Mouse (Mus musculus) hindbrain, embryonic 13.5 days (tissue): Measurements from ENCODE around the gene Gltpd2. TPM values are rescaled to one million over a fixed set of nuclear protein-coding genes. Genes with fewer than 3 reads are reported as not detected.

Source experiments
- ATAC-seq: fragments of 200-750 bp; cut with Nextera tagmentation; 2 replicates; pipeline ENCODE4 v1.8.0; 2017; ENCODE audit warnings: moderate TSS enrichment; ENCODE audit not compliant: low FRiP score
- H3K27ac ChIP-seq: fragments of 300-500 bp; sonication (generic); 2 replicates; pipeline ENCODE4 v1.5.1; 2015; ENCODE audit warnings: inconsistent platforms, mild to moderate bottlenecking, moderate library complexity
- H3K27me3 ChIP-seq: fragments of 300-500 bp; sonication (generic); 2 replicates; pipeline ENCODE4 v1.6.1; 2015; ENCODE audit warnings: mild to moderate bottlenecking, inconsistent platforms
- H3K36me3 ChIP-seq: fragments of 300-500 bp; sonication (generic); 2 replicates; pipeline ENCODE4 v1.6.1; 2015; ENCODE audit warnings: mild to moderate bottlenecking, inconsistent platforms
- H3K4me1 ChIP-seq: fragments of 300-500 bp; sonication (generic); replicated peaks from 2 replicates; pipeline ENCODE4 v1.6.1; 2015; ENCODE audit warnings: inconsistent platforms
- H3K4me2 ChIP-seq: fragments of 300-500 bp; sonication (generic); 2 replicates; pipeline ENCODE4 v1.6.1; 2015; ENCODE audit warnings: inconsistent platforms, mild to moderate bottlenecking, moderate library complexity
- H3K4me3 ChIP-seq: fragments of 300-500 bp; sonication (generic); 2 replicates; pipeline ENCODE4 v1.5.1; 2015; ENCODE audit warnings: mild to moderate bottlenecking, inconsistent platforms
- H3K9ac ChIP-seq: fragments of 300-500 bp; sonication (generic); 2 replicates; pipeline ENCODE4 v1.6.1; 2015; ENCODE audit warnings: mild to moderate bottlenecking, inconsistent platforms
- H3K9me3 ChIP-seq: fragments of 300-500 bp; sonication (generic); 2 replicates; pipeline ENCODE4 v1.6.1; 2016; ENCODE audit warnings: inconsistent platforms
- WGBS: fragments of 180-500 bp; shearing (Covaris S2); methylation state at CpG from one replicate; pipeline ENCODE4 v1.1.7; 2015; 5-methylcytosine and 5-hydroxymethylcytosine counted together
- polyA plus RNA-seq: library from polyadenylated mRNA; unstranded; fragments of >200 nt; fragmentation: Nextera tagmentation; extraction: Ambion mirVana; gene quantifications from 2 replicates; pipeline ENCODE4 v1.2.1, GENCODE M21; 2015

Gene Gltpd2
- polyA plus RNA-seq, 1 experiment from 2014 or later, result 0.29 TPM

DNA sequence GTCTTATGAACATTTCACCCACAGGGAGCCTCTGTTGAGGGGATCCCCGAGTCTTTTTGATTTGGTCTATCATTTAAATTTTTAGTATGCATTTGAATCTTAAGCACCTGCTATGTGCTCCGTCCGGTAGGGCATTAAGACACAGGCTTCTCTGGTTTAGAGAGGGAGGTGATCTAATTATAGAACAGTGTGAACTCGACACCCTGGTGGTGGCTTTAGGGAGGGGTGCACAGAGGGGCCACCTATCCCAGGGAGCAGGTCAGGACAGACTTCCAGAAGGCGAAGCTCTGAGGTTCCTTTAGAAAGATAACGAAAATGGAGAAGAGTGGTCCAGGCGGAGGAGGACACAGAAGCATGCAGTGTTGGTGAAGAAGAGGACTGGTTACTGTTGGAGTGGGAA is 25.5 kb downstream of the Gltpd2 start:
- H3K9me3 ChIP-seq, result no peaks in the 10 kb centered on the region
- H3K27ac ChIP-seq, result no peak overlapping the region
- peaks cover 24% of the 10 kb centered on the region for H3K27me3 ChIP-seq
- no peak overlapping the region for H3K4me2 ChIP-seq
- 75% methylated on average over 7 of the region's 7 CpGs for WGBS
- H3K9ac ChIP-seq, result no peak overlapping the region
- no peaks in the 10 kb centered on the region for H3K36me3 ChIP-seq
- ATAC-seq, result no peak
- no peak overlapping the region for H3K4me3 ChIP-seq
- peaks cover 11% of the 10 kb centered on the region for H3K4me1 ChIP-seq

DNA sequence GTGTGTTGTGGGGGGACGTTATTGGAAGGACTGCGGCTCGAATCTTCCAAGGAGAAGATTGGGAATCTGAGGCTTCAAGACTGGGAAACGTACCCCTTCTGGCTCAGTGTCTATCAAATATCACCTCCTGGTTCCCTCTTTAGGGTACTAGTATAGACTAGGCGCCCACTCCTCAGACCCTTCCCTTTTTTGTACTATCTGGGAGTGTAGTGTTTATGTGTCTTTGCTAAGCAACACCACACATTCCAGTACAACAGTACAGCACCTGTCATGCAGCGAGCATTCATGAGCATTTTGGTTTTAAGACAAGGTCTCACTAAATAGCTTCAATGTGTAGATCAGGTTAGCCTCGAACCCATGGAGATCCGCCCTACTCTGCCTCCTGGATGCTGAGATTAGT is 32.5 kb downstream of the Gltpd2 start:
- Histone ChIP-seq H3K27me3 (peaks cover 10% of the 10 kb centered on the region; the same call in 1 of the 2 replicates), H3K4me1 (peaks cover 7% of the 10 kb centered on the region), H3K9me3 (no peaks in the 10 kb centered on the region), H3K4me2 (no peak overlapping the region), H3K27ac (no peak overlapping the region), H3K9ac (no peak overlapping the region), H3K4me3 (no peak overlapping the region), H3K36me3 (no peaks in the 10 kb centered on the region)
- no peak for ATAC-seq
- 89% methylated on average over 8 of the region's 8 CpGs for WGBS

DNA sequence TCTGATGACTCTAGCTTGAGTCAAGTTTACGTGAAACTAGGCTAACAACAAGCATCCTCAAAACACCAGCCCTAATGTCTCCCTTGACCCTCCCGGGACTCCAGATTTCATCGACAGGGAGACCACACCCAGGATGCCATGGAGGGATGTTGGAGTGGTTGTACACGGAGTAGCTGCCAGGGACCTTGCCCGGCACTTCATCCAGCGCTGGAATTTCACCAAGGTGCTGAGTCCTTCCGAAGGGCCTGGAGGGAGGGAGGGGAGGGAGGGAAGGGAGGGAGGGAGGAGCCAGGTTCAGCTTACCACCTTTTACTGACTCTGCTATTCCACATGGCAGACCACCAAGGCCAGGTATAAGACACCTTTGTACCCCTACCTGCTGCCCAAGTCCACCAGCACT is 34.9 kb downstream of the Gltpd2 start:
- Histone ChIP-seq H3K4me2 (no peak overlapping the region), H3K4me1 (peaks cover 7% of the 10 kb centered on the region), H3K36me3 (0 out of 2 replicates have a peak, but pooled peaks cover 3% of the 10 kb centered on the region), H3K4me3 (no peak overlapping the region), H3K9ac (no peak overlapping the region), H3K27ac (no peak overlapping the region), H3K27me3 (peaks cover 10% of the 10 kb centered on the region; the same call in 1 of the 2 replicates), H3K9me3 (no peaks in the 10 kb centered on the region)
- WGBS, result 25% methylated on average over 6 of the region's 7 CpGs
- ATAC-seq, result no peak

DNA sequence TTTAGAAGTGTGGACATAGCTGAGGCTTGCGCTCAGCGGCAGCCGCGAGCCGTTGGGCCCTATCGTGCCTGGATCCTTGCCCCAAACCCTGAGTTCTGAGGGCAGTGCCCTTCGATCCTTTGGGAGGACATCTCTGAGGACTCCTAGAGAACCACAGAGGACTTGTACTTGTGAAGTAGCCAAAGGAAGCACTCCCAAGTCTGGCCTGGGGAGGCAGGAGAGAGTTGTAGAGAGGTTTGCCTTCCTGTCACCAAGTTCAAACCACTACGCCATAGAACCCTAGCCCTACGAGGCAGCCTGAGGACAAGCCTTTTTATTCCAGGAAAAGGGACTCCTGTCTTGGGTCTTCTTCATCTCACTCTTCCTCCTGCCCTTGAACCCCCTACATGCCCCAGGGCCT is 38.5 kb downstream of the Gltpd2 start:
- 0 out of 2 replicates have a peak, but pooled peaks cover 3% of the 10 kb centered on the region for H3K36me3 ChIP-seq
- ATAC-seq, result no peak
- WGBS, result 97% methylated on average over 9 of the region's 9 CpGs
- no peak overlapping the region for H3K4me3 ChIP-seq
- H3K27me3 ChIP-seq, result 0 out of 2 replicates have a peak, but pooled peaks cover 6% of the 10 kb centered on the region
- no peak overlapping the region for H3K27ac ChIP-seq
- no peak overlapping the region for H3K4me2 ChIP-seq
- H3K4me1 ChIP-seq, result peaks cover 15% of the 10 kb centered on the region
- no peak overlapping the region for H3K9ac ChIP-seq
- H3K9me3 ChIP-seq, result no peaks in the 10 kb centered on the region

DNA sequence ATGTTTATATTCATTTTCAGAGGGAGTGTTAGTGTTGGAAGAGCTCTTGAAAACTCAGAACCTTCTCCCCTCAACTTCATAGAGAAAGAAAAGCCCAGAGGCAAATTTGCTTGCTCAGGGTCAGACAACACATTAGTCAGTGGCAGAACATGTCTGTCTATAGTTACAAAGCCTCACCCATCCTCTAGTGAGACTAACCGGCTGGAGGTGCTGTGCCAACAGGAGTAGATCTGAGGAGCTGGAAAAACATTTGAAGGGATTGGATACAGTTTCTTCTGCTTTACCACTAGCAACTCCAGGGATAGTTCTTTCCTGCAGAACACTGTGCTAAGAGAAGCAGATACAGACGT is 42.9 kb downstream of the Gltpd2 start:
- Histone ChIP-seq H3K27me3 (no peaks in the 10 kb centered on the region), H3K4me2 (peak overlapping the region; percentile 94), H3K9ac (peak overlapping the region; percentile 92), H3K36me3 (0 out of 2 replicates have a peak, but pooled peaks cover 3% of the 10 kb centered on the region), H3K9me3 (no peaks in the 10 kb centered on the region), H3K4me3 (peak overlapping the region; percentile 95), H3K4me1 (peaks cover 42% of the 10 kb centered on the region), H3K27ac (peak overlapping the region; percentile 91)
- ATAC-seq, result no peak
- WGBS, result 2% methylated on average over 2 of the region's 2 CpGs

DNA sequence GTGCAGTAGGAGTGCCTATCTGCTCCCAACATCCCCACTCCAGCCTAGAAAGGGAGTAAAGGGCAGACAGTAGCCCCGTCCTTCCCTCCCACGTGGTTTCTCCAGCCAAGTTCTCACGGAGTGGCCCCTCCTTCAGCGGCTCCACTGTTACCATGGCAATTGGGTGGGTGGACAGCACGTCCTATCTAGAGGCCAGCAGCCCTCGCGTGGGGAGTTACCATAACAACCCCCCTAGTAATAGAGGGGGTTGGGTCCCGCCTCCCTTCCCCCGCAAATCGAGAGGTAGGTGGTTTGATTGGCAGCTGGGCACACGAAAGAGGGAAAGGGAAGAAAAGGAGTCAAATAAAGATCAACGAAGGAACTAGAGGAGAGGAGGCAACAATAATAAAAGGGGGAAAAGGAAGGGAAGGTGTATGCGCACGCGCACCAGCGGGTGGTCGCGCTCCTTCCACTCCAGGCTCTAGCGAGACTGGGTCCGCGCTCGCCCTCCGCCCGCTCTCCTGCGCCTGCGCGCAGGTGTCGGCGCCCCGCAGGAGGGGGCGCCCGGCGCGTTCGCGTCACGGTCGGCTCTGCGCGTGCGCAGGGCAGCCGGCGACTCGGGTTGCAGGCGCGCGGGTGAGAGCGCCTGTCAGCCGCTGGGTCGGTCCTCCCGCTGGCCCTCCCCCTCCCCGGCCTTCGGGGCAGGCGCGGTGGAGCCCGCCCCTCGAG is 43.4 kb downstream of the Gltpd2 start, which contains the start of gene Mink1:
TSS of gene Mink1 (plus strand) at position 595 of the 708 bp plus-strand sequence.
- Histone ChIP-seq H3K4me2 (peak within 1 kb of the TSS; percentile 94), H3K36me3 (0 out of 2 replicates have a peak, but pooled peaks cover 1% of the 10 kb centered on the region), H3K4me1 (peaks cover 47% of the 10 kb centered on the region), H3K9me3 (no peaks in the 10 kb centered on the region), H3K4me3 (peak within 1 kb of the TSS; percentile 95), H3K27me3 (no peaks in the 10 kb centered on the region), H3K27ac (peak within 1 kb of the TSS; percentile 91), H3K9ac (peak within 1 kb of the TSS; percentile 92)
- WGBS, result under 1% methylated on average over 47 of the region's 57 CpGs
- peak; percentile 95 for ATAC-seq

DNA sequence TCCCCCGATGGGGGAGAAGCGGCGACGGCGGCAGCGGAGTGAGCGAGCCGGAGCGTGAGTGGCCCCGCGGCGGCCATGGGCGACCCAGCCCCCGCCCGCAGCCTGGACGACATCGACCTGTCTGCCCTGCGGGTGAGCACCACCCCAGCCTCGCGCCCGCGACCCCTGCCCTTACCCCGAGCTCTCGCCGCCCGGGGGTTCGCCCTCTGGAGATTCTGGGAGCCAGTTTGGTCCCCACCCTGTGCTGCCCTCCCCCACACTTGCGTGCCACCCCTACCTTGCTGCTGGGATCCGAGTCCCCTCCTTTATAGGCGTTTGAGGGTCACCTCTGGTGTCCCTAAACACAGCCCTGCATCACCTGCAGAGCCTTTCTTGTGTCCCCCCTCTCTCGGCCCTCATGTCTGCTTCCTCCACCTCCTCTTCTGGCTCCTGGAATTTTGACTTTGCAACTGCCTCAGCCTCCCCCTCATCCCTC is 44.0 kb downstream of the Gltpd2 start:
- peak; percentile 49 for ATAC-seq
- H3K4me2 ChIP-seq, result peak overlapping the region; percentile 94
- H3K27me3 ChIP-seq, result no peaks in the 10 kb centered on the region
- H3K4me3 ChIP-seq, result peak overlapping the region; percentile 95
- no peaks in the 10 kb centered on the region for H3K9me3 ChIP-seq
- peaks cover 2% of the 10 kb centered on the region; the same call in 1 of the 2 replicates for H3K36me3 ChIP-seq
- 0% methylated on average over 8 of the region's 31 CpGs for WGBS
- peak overlapping the region; percentile 91 for H3K27ac ChIP-seq
- H3K4me1 ChIP-seq, result peaks cover 47% of the 10 kb centered on the region
- H3K9ac ChIP-seq, result peak overlapping the region; percentile 92

DNA sequence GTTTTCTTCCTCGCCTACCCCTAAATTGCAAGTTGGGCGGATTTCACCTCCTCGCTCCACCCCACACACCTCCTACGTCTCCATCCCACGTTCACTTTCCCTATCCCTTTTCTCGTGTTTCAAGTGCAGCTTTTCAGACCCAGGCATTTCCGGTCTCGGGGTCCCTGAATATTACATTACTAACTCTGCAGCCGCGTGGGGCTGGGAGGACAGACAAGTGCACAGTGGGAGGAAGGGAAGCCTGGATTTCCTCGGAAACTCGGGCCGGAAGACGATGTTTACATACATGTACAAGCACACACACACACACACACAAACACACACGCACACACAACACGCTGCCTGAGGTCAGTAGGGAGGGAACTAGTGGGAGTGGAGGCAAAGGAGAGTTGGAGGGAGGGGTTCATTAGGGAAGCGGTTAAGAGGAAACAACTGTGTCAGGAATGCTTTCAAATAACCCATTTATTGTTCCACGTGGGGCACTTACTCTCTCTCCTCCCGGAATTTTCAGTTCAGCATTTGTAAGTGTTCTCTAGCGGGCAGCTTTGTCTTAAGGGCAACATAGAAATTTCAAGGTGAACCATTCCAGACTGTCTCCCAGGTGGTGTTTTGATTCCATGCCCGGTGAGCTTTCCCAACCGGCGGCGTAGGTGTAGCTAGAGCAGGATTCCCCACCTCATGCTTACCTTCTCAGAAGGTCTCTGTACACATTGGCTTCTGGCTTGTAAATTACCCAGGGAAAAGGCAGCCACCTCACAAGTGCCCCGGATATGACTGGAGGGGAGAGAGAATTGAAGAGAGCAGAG is 44.7 kb downstream of the Gltpd2 start:
- H3K27me3 ChIP-seq, result no peaks in the 10 kb centered on the region
- H3K4me1 ChIP-seq, result peaks cover 47% of the 10 kb centered on the region
- H3K36me3 ChIP-seq, result peaks cover 5% of the 10 kb centered on the region; the same call in 1 of the 2 replicates
- ATAC-seq, result no peak
- WGBS, result 3% methylated on average over 25 of the region's 25 CpGs
- H3K9ac ChIP-seq, result peak overlapping the region; percentile 92
- no peaks in the 10 kb centered on the region for H3K9me3 ChIP-seq
- peak overlapping the region; percentile 94 for H3K4me2 ChIP-seq
- peak overlapping the region; percentile 91 for H3K27ac ChIP-seq
- H3K4me3 ChIP-seq, result peak overlapping the region; percentile 95

DNA sequence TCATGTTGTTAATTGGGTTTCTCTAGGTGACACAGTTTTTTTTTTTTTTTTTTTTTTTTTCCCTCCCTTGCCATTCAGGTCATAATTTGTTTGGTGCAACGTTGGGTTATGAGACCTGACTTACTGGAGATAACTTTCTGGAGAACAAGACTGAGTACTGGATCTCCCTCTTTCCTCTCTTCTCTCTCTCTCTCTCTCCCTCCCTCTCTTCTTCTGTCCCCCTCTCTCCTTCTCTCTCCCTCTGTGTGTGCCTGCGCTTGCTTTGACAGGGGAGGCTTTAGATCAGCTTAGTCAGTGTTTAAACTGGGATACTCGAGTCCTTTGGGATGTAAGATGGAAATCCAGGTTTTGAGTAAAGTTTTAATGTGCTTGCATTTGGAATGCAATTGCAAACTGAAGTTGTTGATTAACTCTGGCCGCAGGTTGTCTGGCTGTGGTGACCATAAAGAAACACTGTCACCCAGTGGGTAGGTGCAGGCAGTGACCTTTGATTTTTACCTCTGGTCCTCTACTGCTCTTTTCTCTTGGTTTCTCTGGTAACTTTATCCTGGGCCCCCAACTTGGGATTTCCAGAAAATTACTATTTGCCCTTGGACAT is 45.4 kb downstream of the Gltpd2 start:
- Histone ChIP-seq H3K27ac (peak overlapping the region; percentile 91; the same call in 1 of the 2 replicates), H3K36me3 (peaks cover 5% of the 10 kb centered on the region; the same call in 1 of the 2 replicates), H3K9me3 (no peaks in the 10 kb centered on the region), H3K4me1 (peaks cover 47% of the 10 kb centered on the region), H3K9ac (peak overlapping the region; percentile 92), H3K27me3 (no peaks in the 10 kb centered on the region), H3K4me3 (peak overlapping the region; percentile 95), H3K4me2 (peak overlapping the region; percentile 94)
- WGBS, result 43% methylated on average over 4 of the region's 4 CpGs
- ATAC-seq, result no peak

DNA sequence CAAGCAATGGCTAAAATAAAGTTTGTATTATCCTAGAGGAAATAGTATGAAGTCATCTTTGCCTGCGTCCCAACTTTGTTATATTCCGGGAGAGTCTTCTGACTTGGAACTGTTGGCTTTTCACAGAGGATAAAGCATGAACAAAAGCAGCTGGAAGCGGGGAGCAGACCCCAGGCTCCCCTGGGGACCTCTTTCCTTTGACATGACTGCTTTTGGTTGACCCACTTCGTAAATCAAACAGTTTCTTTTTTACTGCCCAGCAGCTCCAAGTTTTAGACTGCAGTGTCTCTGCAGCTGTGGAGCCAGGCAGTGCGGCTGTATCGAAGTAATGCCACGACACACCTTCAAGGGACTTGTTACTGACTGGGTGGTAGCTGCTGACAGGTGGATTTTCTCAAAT is 47.6 kb downstream of the Gltpd2 start:
- Histone ChIP-seq H3K9ac (0 out of 2 replicates have a peak overlapping the region, but pooled peaks have one; percentile 24), H3K4me2 (no peak overlapping the region), H3K27ac (no peak overlapping the region), H3K9me3 (no peaks in the 10 kb centered on the region), H3K27me3 (no peaks in the 10 kb centered on the region), H3K4me3 (no peak overlapping the region), H3K4me1 (peaks cover 49% of the 10 kb centered on the region), H3K36me3 (peaks cover 5% of the 10 kb centered on the region; the same call in 1 of the 2 replicates)
- ATAC-seq, result no peak
- 59% methylated on average over 7 of the region's 7 CpGs for WGBS
